Mouse (Mus musculus) E14TG2a.4 (cell line): ENCODE data around the gene Fbrsl1.

ENCODE experiments used
- CTCF ChIP-seq: conservative IDR thresholded peaks from 2 replicates; pipeline ENCODE4 v1.5.1; 2014; ENCODE audit warnings: low read length
- NANOG ChIP-seq: IDR thresholded peaks from 2 replicates; pipeline ENCODE4 v1.6.1; 2014; ENCODE audit warnings: borderline replicate concordance, low read length, mixed read lengths
- POU5F1 ChIP-seq: IDR thresholded peaks from 2 replicates; pipeline ENCODE4 v1.6.1; 2014; ENCODE audit warnings: low read length, borderline replicate concordance

DNA sequence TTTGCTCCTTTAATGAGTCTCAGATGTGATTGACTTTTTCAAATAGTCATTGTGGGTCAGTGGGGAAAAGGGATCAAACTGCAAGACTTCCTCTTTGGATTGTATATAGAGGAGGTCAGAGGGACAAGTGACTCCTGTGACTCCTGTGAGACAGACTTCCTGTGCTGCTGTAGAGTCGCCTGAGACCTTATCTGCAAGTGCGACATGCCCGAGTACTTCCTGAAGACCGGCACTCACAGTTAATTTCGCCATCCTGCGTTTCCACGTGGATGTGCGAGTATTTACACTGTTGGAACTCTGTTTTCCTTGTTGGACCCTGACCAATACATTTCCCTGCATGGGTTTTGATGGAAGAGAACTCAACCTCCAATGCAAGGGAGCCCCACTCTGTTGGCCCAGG, 30.9 kb upstream of the Fbrsl1 start:
- no peak for TF ChIP-seq CTCF
- TF ChIP-seq POU5F1, result no peak
- no peak for TF ChIP-seq NANOG
